Comparison of ENCODE assay signal across 16 mouse cellular contexts in genomic region chr16:24120836-24121235, GRCm38 (mm10).
DNase-seq lines count a peak whose midpoint lies in the region; ATAC-seq and TF ChIP-seq lines count a peak whose summit lies in the region.
"Had no signal": no experiment of that assay in that cellular context is flagged by ENCODE, and none has a peak within 500 bp of the region (broad histone marks: within the 10 kb centered on the region; RNA-seq: fewer than 3 reads in every experiment).

No protein-coding gene starts in this region.

- no peak for TF ChIP-seq CTCF in gastrocnemius, adult 2 months (IDR thresholded peaks at IDR 0.05)

- DNase-seq in gastrocnemius, adult 2 months, result peak; percentile 47
- DNase-seq in gastrocnemius, postnatal 10 days, result no peak
- peak; percentile 91 for DNase-seq in adipocyte (ENCODE audit: low spot score)
- peak; percentile 84 to 85 for DNase-seq in lung, adult 18-20 months
- no peak for DNase-seq in frontal cortex, postnatal 36 days (ENCODE audit: low spot score in 2 of 2)
- DNase-seq in layer of hippocampus, adult 9-10 months (ENCODE audit: low spot score), result no peak
- no peak for DNase-seq in left cerebral cortex, postnatal 25 days (ENCODE audit: low spot score in 2 of 2)
- DNase-seq: B cell, adult 2 months; forebrain, postnatal 0 days; heart, postnatal 4 days; kidney, postnatal 14 days; layer of hippocampus, postnatal 36 days; midbrain, embryonic 14.5 days had no signal

- H3K4me3 ChIP-seq in gastrocnemius, adult 2 months, result no peak overlapping the region
- H3K4me3 ChIP-seq: embryonic facial prominence, embryonic 15.5 days; heart, adult 2 months had no signal

- H3K27ac ChIP-seq in gastrocnemius, adult 2 months, result no peak overlapping the region
- H3K27ac ChIP-seq: embryonic facial prominence, embryonic 15.5 days; heart, adult 2 months had no signal

- ATAC-seq in megakaryocyte, adult 5-6 weeks (ENCODE audit: poor library complexity, severe bottlenecking), result peak; percentile 95
- ATAC-seq: forebrain, postnatal 0 days had no signal

- intact Hi-C loops in gastrocnemius, adult 2 months (cut with DNase I), result no loop called here
- intact Hi-C loops in left cerebral cortex, postnatal 25 days (cut with DNase I), result no loop called here

Comparison
In these comparisons a context has a peak if more than half of its experiments do, and no peak if none do; other contexts are left out.
1. DNase-seq: peak in gastrocnemius, adult 2 months (single experiment), adipocyte (single experiment) and lung, adult 18-20 months (2 of 2); none in gastrocnemius, postnatal 10 days (single experiment), frontal cortex, postnatal 36 days (0 of 2), layer of hippocampus, adult 9-10 months (single experiment) and left cerebral cortex, postnatal 25 days (0 of 2).